Mouse (Mus musculus) liver, adult 2 months (tissue): ENCODE results near the gene Utrn.

Experiments
- CTCF ChIP-seq: fragments of 200-500 bp; IDR thresholded peaks from 2 replicates; pipeline ENCODE4 v1.5.1; 2011; ENCODE audit warnings: low read depth, low read length, control low read depth
- POLR2A ChIP-seq: fragments of 200-500 bp; IDR thresholded peaks from 2 replicates; pipeline ENCODE4 v1.6.1; 2011; ENCODE audit warnings: low read length, control low read depth; ENCODE audit not compliant: insufficient read depth; ENCODE audit errors: extremely low read depth

DNA sequence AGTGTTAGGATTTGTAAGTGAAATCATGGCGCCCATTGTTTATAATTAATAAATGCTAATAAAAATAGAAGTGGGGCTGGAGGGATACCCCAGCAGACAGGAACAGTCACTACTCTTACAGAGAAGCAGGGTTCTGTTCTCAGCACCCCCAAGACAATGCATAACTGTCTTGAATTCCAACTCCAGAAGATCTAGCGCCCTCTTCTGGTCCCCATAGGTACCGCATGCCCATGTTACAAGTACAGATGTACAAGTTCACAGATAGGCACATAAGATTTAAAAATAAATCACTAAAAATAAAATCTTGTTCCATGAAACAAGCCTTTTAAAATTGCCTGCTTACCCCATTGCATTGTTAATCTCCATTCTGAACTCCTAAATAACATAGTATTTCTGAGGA is 168.6 kb downstream of the Utrn start:
- TF ChIP-seq CTCF: no peak; the same call in 1 of the 2 replicates
- no peak for TF ChIP-seq POLR2A
